Mouse (Mus musculus): Measurements from ENCODE around the gene Gm3248. TPM values are rescaled to one million over a fixed set of nuclear protein-coding genes. Genes with fewer than 3 reads are reported as not detected.
"Not testable (repeated sequence)": the region's sequence is repeated elsewhere in the genome, so short reads cannot be mapped to it uniquely, and the experiment has no call there.

Gm3248 gene
- polyA plus RNA-seq (2015; fragmentation: Nextera tagmentation; extraction: Ambion mirVana), result not detected in 2 replicates

DNA sequence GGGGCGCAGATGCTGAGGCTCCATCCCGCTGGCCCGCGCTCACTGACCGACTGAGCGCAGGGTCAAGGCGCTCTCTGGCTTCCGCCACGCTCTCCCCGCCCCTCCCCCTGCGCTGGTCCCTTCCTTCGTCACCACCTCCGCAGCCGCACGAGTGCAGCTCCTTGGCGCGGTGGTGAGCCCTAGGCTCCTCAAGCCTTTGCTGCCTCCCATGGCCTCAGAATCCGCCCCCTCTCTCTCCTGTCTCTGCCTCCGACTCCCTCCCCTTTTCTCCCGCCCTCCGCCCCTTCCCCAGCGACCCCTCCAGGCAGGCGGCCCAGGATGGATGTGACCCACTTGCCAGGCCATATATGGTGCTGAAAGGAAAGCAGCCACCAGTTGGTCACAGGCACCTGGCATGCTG, at the start of gene Gm3248:
Gene Gm3248, minus strand, starts transcription at position 111 of the 400 bp plus-strand sequence.
- H3K36me3 ChIP-seq (replicated peaks), result not testable (repeated sequence)
- WGBS (ENCODE audit: insufficient replicate concordance), result 3% methylated on average over 15 of the region's 23 CpGs

DNA sequence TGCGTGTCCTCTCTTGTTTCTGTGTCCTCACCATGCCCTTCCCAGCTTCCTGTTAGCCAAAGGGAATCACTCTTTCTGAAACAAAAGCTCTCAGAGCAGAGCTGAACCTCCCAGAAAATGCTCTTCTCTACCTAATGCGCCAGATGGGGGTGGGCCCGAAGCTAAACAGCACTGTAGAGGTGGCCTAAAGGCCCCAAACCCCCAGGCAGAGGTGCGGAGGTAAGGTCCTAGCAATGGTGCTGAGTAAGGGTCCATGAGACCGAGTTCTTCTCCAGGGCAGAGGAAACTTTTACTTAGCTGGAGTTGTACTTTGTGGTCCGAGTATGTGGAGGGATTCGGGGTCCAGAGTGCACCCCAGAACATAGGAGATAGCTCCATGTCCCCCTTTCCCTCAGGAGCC, 25.6 kb upstream of the Gm3248 start:
- not testable (repeated sequence) for H3K4me1 ChIP-seq (replicated peaks); H3K36me3 ChIP-seq (replicated peaks); H3K9ac ChIP-seq; H3K27ac ChIP-seq (replicated peaks); H3K9me3 ChIP-seq (replicated peaks); H3K4me3 ChIP-seq (replicated peaks); H3K27me3 ChIP-seq; H3K4me2 ChIP-seq; ATAC-seq (ENCODE audit: insufficient read depth)
- 56% methylated on average over 7 of the region's 7 CpGs for WGBS (ENCODE audit: insufficient replicate concordance)

More for the DNA sequence above, at the start of gene Gm3248:
- H3K4me1 ChIP-seq (replicated peaks); ATAC-seq (ENCODE audit: insufficient read depth); H3K4me3 ChIP-seq (replicated peaks); H3K27ac ChIP-seq (replicated peaks); H3K9ac ChIP-seq; H3K27me3 ChIP-seq; H3K9me3 ChIP-seq (replicated peaks): not testable (repeated sequence)
- peak within 1 kb of the TSS; percentile 44 for H3K4me2 ChIP-seq

DNA sequence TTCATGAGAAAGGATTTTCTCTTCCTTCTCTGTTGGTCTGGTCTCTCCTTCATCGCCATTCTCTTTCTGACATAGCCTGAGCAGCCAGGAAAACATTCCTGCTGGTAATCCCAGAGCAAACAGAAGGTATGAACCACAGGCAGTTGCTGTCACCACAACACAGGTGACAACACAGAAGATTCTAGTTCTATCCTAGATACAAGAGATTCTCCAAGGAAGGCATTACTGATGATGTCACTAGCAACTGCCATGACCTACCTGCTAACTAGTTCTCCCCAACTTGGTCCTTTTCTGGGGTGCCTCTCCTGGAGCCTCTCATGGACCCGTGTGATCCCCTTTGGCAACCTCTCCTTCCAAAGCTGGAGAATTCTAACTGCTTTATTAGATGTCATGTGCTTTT, 17.5 kb upstream of the Gm3248 start, which contains the start of gene Gm3453:
Gene Gm3453, minus strand, starts transcription at position 101 of the 400 bp plus-strand sequence.
- H3K27ac ChIP-seq (replicated peaks); H3K36me3 ChIP-seq (replicated peaks); H3K9me3 ChIP-seq (replicated peaks); H3K9ac ChIP-seq; H3K4me3 ChIP-seq (replicated peaks); H3K4me2 ChIP-seq; H3K27me3 ChIP-seq; ATAC-seq (ENCODE audit: insufficient read depth); H3K4me1 ChIP-seq (replicated peaks): not testable (repeated sequence)
- WGBS (ENCODE audit: insufficient replicate concordance), result 30% methylated on average over 2 of the region's 2 CpGs

DNA sequence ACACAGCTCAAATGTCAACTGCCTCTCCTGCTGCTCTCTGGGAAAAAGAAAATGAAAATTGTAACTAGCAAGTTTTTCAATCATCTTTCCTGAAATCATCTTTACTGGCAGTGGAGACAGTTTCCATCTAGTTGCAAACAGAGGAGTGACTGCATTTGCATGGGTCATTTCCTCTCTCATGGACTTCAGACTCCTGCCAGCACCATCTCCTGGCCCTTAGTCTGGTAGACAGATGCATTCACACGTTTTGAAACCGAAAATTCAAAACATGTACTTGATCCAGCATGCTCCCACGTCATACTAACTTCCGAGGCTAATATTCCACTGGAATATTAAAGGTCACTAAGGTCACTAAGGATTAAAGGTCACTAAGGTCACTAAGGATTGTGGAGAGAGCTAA, 896 bp upstream of the Gm3248 start:
- not testable (repeated sequence) for H3K4me3 ChIP-seq (replicated peaks); H3K27me3 ChIP-seq; H3K36me3 ChIP-seq (replicated peaks); H3K4me1 ChIP-seq (replicated peaks); ATAC-seq (ENCODE audit: insufficient read depth); H3K9ac ChIP-seq; H3K27ac ChIP-seq (replicated peaks); H3K9me3 ChIP-seq (replicated peaks); H3K4me2 ChIP-seq
- WGBS (ENCODE audit: insufficient replicate concordance), result 29% methylated on average over 4 of the region's 4 CpGs

DNA sequence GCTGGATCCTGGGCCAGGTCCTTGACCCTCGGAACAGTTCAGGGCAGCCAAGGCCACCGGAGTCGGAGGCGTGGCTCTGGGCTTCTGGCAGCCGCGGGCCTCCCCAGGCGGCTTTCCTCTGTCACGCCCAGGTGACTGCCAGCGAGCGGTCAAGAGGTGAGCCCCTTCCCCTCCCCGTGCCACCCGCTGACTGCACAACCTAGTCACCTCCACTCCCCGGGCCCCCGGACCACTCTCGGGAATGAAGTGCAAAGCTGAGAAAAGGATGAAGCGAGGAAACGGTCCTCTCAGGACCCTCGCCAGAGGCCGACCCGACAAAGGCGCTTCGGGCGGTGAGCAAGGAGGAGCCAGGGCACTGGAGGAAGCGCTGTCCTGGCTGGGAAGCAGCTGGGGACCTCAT, 443 bp downstream of the Gm3248 start:
- not testable (repeated sequence) for H3K4me3 ChIP-seq (replicated peaks); H3K9me3 ChIP-seq (replicated peaks); H3K36me3 ChIP-seq (replicated peaks); H3K27me3 ChIP-seq; H3K27ac ChIP-seq (replicated peaks); ATAC-seq (ENCODE audit: insufficient read depth); H3K4me1 ChIP-seq (replicated peaks); H3K9ac ChIP-seq
- peak overlapping the region; percentile 44 for H3K4me2 ChIP-seq
- under 1% methylated on average over 23 of the region's 24 CpGs for WGBS (ENCODE audit: insufficient replicate concordance)

DNA sequence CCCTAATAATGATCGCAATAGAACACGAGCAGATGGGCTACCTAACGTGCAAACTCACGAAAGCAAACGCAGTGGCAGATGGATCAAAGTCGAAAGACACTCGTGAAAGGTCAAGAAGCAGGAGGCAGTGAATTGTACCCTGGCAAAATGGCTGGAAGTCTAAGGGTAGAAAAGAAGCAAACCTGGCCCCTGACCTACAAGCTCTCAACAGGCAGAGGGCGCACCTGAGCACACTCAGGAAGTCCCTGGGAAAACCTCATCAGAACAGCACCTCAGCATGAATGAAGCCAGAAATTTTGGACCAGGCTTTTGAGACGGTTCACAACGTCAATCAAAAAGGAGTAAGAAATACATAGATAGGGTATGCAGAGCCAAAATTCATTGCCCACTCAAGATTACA, 1.1 kb downstream of the Gm3248 start:
- not testable (repeated sequence) for H3K36me3 ChIP-seq (replicated peaks); H3K4me3 ChIP-seq (replicated peaks); H3K4me1 ChIP-seq (replicated peaks); H3K9ac ChIP-seq; H3K27ac ChIP-seq (replicated peaks); H3K9me3 ChIP-seq (replicated peaks); H3K27me3 ChIP-seq; ATAC-seq (ENCODE audit: insufficient read depth); H3K4me2 ChIP-seq
- 0% methylated on average over 5 of the region's 10 CpGs for WGBS (ENCODE audit: insufficient replicate concordance)

DNA sequence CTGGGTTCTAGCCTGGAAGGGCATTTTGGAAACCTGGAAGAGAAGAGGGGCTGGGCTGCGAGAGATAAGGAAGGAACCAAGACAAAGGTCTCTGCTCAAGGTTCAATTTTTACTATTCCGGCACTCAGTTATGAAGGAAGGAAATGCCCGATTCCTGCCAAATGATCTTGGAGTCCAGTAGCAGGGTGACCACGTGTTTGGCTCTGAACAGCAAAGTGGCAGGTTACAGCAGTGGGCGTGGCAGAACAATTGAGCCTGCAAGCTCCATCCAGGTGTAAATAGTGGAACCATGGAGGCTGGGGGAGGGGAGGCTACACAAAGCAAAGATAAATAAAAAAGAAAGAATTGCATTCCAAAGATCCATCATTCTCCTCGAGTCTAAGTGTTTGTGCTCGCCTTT, 38.3 kb downstream of the Gm3248 start:
- not testable (repeated sequence) for H3K9me3 ChIP-seq (replicated peaks); H3K9ac ChIP-seq
- WGBS (ENCODE audit: insufficient replicate concordance), result 54% methylated on average over 7 of the region's 7 CpGs

DNA sequence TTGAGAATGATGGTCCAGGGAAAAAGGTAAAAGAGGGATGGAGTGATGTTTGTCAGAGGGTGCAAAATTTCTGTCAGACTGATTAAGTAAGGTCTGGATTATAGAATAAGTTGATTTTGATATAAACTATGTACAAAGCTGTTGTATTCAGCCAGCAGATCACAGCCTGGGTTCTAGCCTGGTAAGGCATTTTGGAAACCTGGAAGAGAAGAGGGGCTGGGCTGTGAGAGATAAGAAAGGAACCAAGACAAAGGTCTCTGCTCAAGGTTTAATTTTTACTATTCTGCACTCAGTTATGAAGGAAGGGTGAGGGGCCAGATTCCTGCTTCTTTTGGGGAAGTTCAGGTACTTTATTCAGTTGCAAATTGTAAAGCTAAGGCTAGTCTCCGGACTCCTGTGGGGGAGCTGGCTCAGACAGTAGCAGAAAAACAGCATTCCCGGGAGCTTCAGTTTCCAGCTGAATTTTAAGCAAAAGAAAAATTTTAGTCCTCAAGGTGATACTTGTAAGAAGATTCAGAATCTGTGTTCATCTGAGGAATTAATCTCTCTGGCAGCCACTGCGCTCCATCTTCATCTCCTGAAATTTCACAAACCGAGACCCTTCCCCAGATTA, 43.1 kb downstream of the Gm3248 start:
- H3K27me3 ChIP-seq; H3K4me3 ChIP-seq (replicated peaks); H3K9me3 ChIP-seq (replicated peaks); ATAC-seq (ENCODE audit: insufficient read depth); H3K36me3 ChIP-seq (replicated peaks); H3K4me2 ChIP-seq; H3K27ac ChIP-seq (replicated peaks); H3K4me1 ChIP-seq (replicated peaks); H3K9ac ChIP-seq: not testable (repeated sequence)
- 61% methylated on average over 4 of the region's 4 CpGs for WGBS (ENCODE audit: insufficient replicate concordance)

More for the DNA sequence above, 38.3 kb downstream of the Gm3248 start:
- H3K4me2 ChIP-seq; H3K4me3 ChIP-seq (replicated peaks); H3K27me3 ChIP-seq; H3K27ac ChIP-seq (replicated peaks); H3K4me1 ChIP-seq (replicated peaks); ATAC-seq (ENCODE audit: insufficient read depth); H3K36me3 ChIP-seq (replicated peaks): not testable (repeated sequence)

DNA sequence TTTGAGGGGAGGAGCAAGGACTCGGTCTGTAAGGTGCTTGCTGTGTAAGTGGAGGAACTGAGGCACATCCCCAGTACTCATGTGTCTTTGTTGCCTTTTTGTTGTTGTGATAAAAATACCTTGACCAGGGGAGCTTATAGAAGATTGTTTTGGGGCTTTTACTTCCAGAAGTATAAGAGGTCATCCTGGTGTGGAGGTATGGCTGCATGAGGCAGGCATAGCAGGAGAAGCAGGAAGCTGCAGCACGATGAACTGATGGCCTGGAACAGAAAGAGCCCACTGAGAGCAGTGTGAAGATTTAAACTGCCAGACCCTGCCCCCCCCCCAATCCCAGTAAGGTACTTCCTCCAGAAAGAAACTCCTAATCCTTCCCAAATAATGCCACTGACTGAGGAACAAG, 47.8 kb downstream of the Gm3248 start:
- not testable (repeated sequence) for H3K4me1 ChIP-seq (replicated peaks); H3K9ac ChIP-seq; H3K4me2 ChIP-seq; H3K27me3 ChIP-seq; ATAC-seq (ENCODE audit: insufficient read depth); H3K36me3 ChIP-seq (replicated peaks); H3K9me3 ChIP-seq (replicated peaks); H3K27ac ChIP-seq (replicated peaks); H3K4me3 ChIP-seq (replicated peaks)
- WGBS (ENCODE audit: insufficient replicate concordance), result 45% methylated on average over 2 of the region's 2 CpGs

Other genes with a start within 250 kb of the Gm3248 start
- gene Gm3373, start 220.2 kb downstream of the Gm3248 start, polyA plus RNA-seq (2015; fragmentation: Nextera tagmentation; extraction: Ambion mirVana), result not detected in 2 replicates
- not detected in 2 replicates for gene Gm3383, start 153.8 kb downstream of the Gm3248 start, polyA plus RNA-seq (2015; fragmentation: Nextera tagmentation; extraction: Ambion mirVana)
- gene Gm3424, start 131.4 kb downstream of the Gm3248 start, polyA plus RNA-seq (2015; fragmentation: Nextera tagmentation; extraction: Ambion mirVana), result not detected in 2 replicates
- gene Gm8237, start 81.4 kb downstream of the Gm3248 start, polyA plus RNA-seq (2015; fragmentation: Nextera tagmentation; extraction: Ambion mirVana), result not detected in 2 replicates
- gene Gm3453, start 17.4 kb upstream of the Gm3248 start, polyA plus RNA-seq (2015; fragmentation: Nextera tagmentation; extraction: Ambion mirVana), result not detected in 2 replicates
- not detected in 2 replicates for gene Gm6337, start 96.5 kb upstream of the Gm3248 start, polyA plus RNA-seq (2015; fragmentation: Nextera tagmentation; extraction: Ambion mirVana)
- gene Gm8206, start 132.2 kb upstream of the Gm3248 start, polyA plus RNA-seq (2015; fragmentation: Nextera tagmentation; extraction: Ambion mirVana), result not detected in 2 replicates
- gene Gm3468, start 146.9 kb upstream of the Gm3248 start, polyA plus RNA-seq (2015; fragmentation: Nextera tagmentation; extraction: Ambion mirVana), result not detected in 2 replicates
- gene Gm3476, start 164.1 kb upstream of the Gm3248 start, polyA plus RNA-seq (2015; fragmentation: Nextera tagmentation; extraction: Ambion mirVana), result not detected in 2 replicates

All from liver, embryonic 15.5 days (tissue).